Mouse (Mus musculus): Measurements from ENCODE around the gene Mansc1. TPM values are rescaled to one million over a fixed set of nuclear protein-coding genes. Genes with fewer than 3 reads are reported as not detected.

Mansc1 gene
- polyA plus RNA-seq, 2 experiments: 2.3 to 2.6 TPM

- 0 out of 2 replicates have a peak, but pooled peaks cover 2% of the 10 kb centered on the region for H3K4me1 ChIP-seq (ENCODE audit: control insufficient read depth, insufficient read depth, low read length)
- H3K4me3 ChIP-seq (replicated peaks; ENCODE audit: low read length): no peak overlapping the region
- no peak overlapping the region for H3K27ac ChIP-seq (replicated peaks; ENCODE audit: low read depth, low read length)
- H3K9me3 ChIP-seq (ENCODE audit: control insufficient read depth, low read length): no peaks in the 10 kb centered on the region
- no peak for TF ChIP-seq POLR2A (IDR thresholded peaks at IDR 0.05; ENCODE audit: borderline replicate concordance, extremely low read depth, insufficient read depth, insufficient read length)
- 81% methylated on average over 1 of the region's 1 CpGs for WGBS
- H3K4me2 ChIP-seq (replicated peaks; ENCODE audit: low read depth, low read length, severe bottlenecking): no peak overlapping the region
- ATAC-seq (ENCODE audit: low FRiP score, low read depth): no peak
- H3K36me3 ChIP-seq (ENCODE audit: control insufficient read depth, insufficient read depth, low read length): no peaks in the 10 kb centered on the region
- DNase-seq (ENCODE audit: low spot score): no peak
- peaks cover under 1% of the 10 kb centered on the region; the same call in 1 of the 2 replicates for H3K27me3 ChIP-seq (ENCODE audit: control insufficient read depth, insufficient read depth, low read length)
- H3K9ac ChIP-seq (ENCODE audit: low read depth, low read length, severe bottlenecking): no peak overlapping the region
Observed at GRCm38 (mm10) chr6:134626564-134626963, 5.7 kb downstream of the Mansc1 start.

GRCm38 (mm10) chr6:134625431-134625830 lies 6.9 kb downstream of the Mansc1 start:
- Histone ChIP-seq H3K4me3 (replicated peaks; ENCODE audit: low read length) (no peak overlapping the region), H3K27ac (replicated peaks; ENCODE audit: low read depth, low read length) (no peak overlapping the region), H3K4me2 (replicated peaks; ENCODE audit: low read depth, low read length, severe bottlenecking) (no peak overlapping the region), H3K9me3 (ENCODE audit: control insufficient read depth, low read length) (no peaks in the 10 kb centered on the region), H3K4me1 (ENCODE audit: control insufficient read depth, insufficient read depth, low read length) (0 out of 2 replicates have a peak, but pooled peaks cover 2% of the 10 kb centered on the region), H3K9ac (ENCODE audit: low read depth, low read length, severe bottlenecking) (no peak overlapping the region), H3K27me3 (ENCODE audit: control insufficient read depth, insufficient read depth, low read length) (no peaks in the 10 kb centered on the region), H3K36me3 (ENCODE audit: control insufficient read depth, insufficient read depth, low read length) (no peaks in the 10 kb centered on the region)
- WGBS: 60% methylated on average over 12 of the region's 12 CpGs
- no peak for TF ChIP-seq POLR2A (IDR thresholded peaks at IDR 0.05; ENCODE audit: borderline replicate concordance, extremely low read depth, insufficient read depth, insufficient read length)
- ATAC-seq (ENCODE audit: low FRiP score, low read depth): no peak; the same call in 1 of the 2 replicates
- DNase-seq (ENCODE audit: low spot score): no peak

GRCm38 (mm10) chr6:134621552-134621949 lies 10.7 kb downstream of the Mansc1 start:
- Histone ChIP-seq H3K27ac (replicated peaks; ENCODE audit: low read depth, low read length) (no peak overlapping the region), H3K27me3 (ENCODE audit: control insufficient read depth, insufficient read depth, low read length) (no peaks in the 10 kb centered on the region), H3K36me3 (ENCODE audit: control insufficient read depth, insufficient read depth, low read length) (no peaks in the 10 kb centered on the region), H3K4me2 (replicated peaks; ENCODE audit: low read depth, low read length, severe bottlenecking) (no peak overlapping the region), H3K9ac (ENCODE audit: low read depth, low read length, severe bottlenecking) (no peak overlapping the region), H3K9me3 (ENCODE audit: control insufficient read depth, low read length) (no peaks in the 10 kb centered on the region), H3K4me3 (replicated peaks; ENCODE audit: low read length) (no peak overlapping the region), H3K4me1 (ENCODE audit: control insufficient read depth, insufficient read depth, low read length) (0 out of 2 replicates have a peak, but pooled peaks cover 2% of the 10 kb centered on the region)
- no peak for ATAC-seq (ENCODE audit: low FRiP score, low read depth)
- TF ChIP-seq POLR2A (IDR thresholded peaks at IDR 0.05; ENCODE audit: borderline replicate concordance, extremely low read depth, insufficient read depth, insufficient read length): no peak
- 85% methylated on average over 14 of the region's 14 CpGs for WGBS
- DNase-seq (ENCODE audit: low spot score): no peak

GRCm38 (mm10) chr6:134620846-134621551 lies 11.3 kb downstream of the Mansc1 start:
- TF ChIP-seq POLR2A (IDR thresholded peaks at IDR 0.05; ENCODE audit: borderline replicate concordance, extremely low read depth, insufficient read depth, insufficient read length): no peak
- Histone ChIP-seq H3K9ac (ENCODE audit: low read depth, low read length, severe bottlenecking) (no peak overlapping the region), H3K27me3 (ENCODE audit: control insufficient read depth, insufficient read depth, low read length) (no peaks in the 10 kb centered on the region), H3K36me3 (ENCODE audit: control insufficient read depth, insufficient read depth, low read length) (no peaks in the 10 kb centered on the region), H3K9me3 (ENCODE audit: control insufficient read depth, low read length) (no peaks in the 10 kb centered on the region), H3K4me2 (replicated peaks; ENCODE audit: low read depth, low read length, severe bottlenecking) (no peak overlapping the region), H3K4me3 (replicated peaks; ENCODE audit: low read length) (no peak overlapping the region), H3K27ac (replicated peaks; ENCODE audit: low read depth, low read length) (no peak overlapping the region), H3K4me1 (ENCODE audit: control insufficient read depth, insufficient read depth, low read length) (0 out of 2 replicates have a peak, but pooled peaks cover 2% of the 10 kb centered on the region)
- ATAC-seq (ENCODE audit: low FRiP score, low read depth) (no peak), DNase-seq (ENCODE audit: low spot score) (no peak)
- WGBS: 66% methylated on average over 6 of the region's 6 CpGs

- H3K4me3 ChIP-seq (replicated peaks; ENCODE audit: low read length): no peak overlapping the region
- DNase-seq (ENCODE audit: low spot score): no peak
- TF ChIP-seq POLR2A (IDR thresholded peaks at IDR 0.05; ENCODE audit: borderline replicate concordance, extremely low read depth, insufficient read depth, insufficient read length): no peak
- H3K9ac ChIP-seq (ENCODE audit: low read depth, low read length, severe bottlenecking): no peak overlapping the region
- no peak overlapping the region for H3K27ac ChIP-seq (replicated peaks; ENCODE audit: low read depth, low read length)
- 78% methylated on average over 3 of the region's 3 CpGs for WGBS
- H3K27me3 ChIP-seq (ENCODE audit: control insufficient read depth, insufficient read depth, low read length): no peaks in the 10 kb centered on the region
- ATAC-seq (ENCODE audit: low FRiP score, low read depth): no peak
- H3K36me3 ChIP-seq (ENCODE audit: control insufficient read depth, insufficient read depth, low read length): no peaks in the 10 kb centered on the region
- no peak overlapping the region for H3K4me2 ChIP-seq (replicated peaks; ENCODE audit: low read depth, low read length, severe bottlenecking)
- 0 out of 2 replicates have a peak, but pooled peaks cover 2% of the 10 kb centered on the region for H3K4me1 ChIP-seq (ENCODE audit: control insufficient read depth, insufficient read depth, low read length)
- H3K9me3 ChIP-seq (ENCODE audit: control insufficient read depth, low read length): no peaks in the 10 kb centered on the region
Observed at GRCm38 (mm10) chr6:134620129-134620528, 12.2 kb downstream of the Mansc1 start.
